ENCODE assay signal across 10 mouse cellular contexts in genomic region chr12:35977633-35978246, GRCm38 (mm10). TPM values are rescaled to one million over a fixed set of nuclear protein-coding genes. Genes with fewer than 3 reads are reported as not detected.
"Had no signal": no experiment of that assay in that cellular context is flagged by ENCODE, and none has a peak within 500 bp of the region (broad histone marks: within the 10 kb centered on the region; RNA-seq: fewer than 3 reads in every experiment).

No protein-coding gene starts in this region.

- DNase-seq: kidney, adult 18-20 months; kidney, postnatal 36 days; left cerebral cortex, postnatal 4 days; lung, adult 18-20 months had no signal

- ATAC-seq: intestine, embryonic 15.5 days had no signal

- H3K4me3 ChIP-seq: intestine, embryonic 15.5 days; limb, embryonic 13.5 days had no signal

- H3K4me1 ChIP-seq: limb, embryonic 13.5 days had no signal

- H3K9ac ChIP-seq: intestine, embryonic 15.5 days; limb, embryonic 13.5 days; liver, embryonic 14.5 days had no signal

- H3K4me2 ChIP-seq: intestine, embryonic 15.5 days; limb, embryonic 13.5 days had no signal

- H3K9me3 ChIP-seq: intestine, embryonic 15.5 days; limb, embryonic 13.5 days had no signal

- H3K36me3 ChIP-seq: intestine, embryonic 15.5 days; limb, embryonic 13.5 days had no signal

- H3K27ac ChIP-seq: intestine, embryonic 15.5 days; limb, embryonic 13.5 days; liver, embryonic 14.5 days; stomach, postnatal 0 days had no signal

- H3K27me3 ChIP-seq: intestine, embryonic 15.5 days; limb, embryonic 13.5 days had no signal

RNA-seq across cellular contexts. Expression of gene Agr3, which starts 52.3 kb away (rescaled TPM):
- polyA plus RNA-seq: intestine, embryonic 15.5 days; kidney, embryonic 16.5 days; limb, embryonic 13.5 days; liver, adult 2 months; liver, embryonic 14.5 days had no signal
